Comparison of ENCODE assay signal across 26 mouse cellular contexts in genomic region chr12:54494756-54495375, GRCm38 (mm10).
DNase-seq lines count a peak whose midpoint lies in the region; ATAC-seq lines count a peak whose summit lies in the region.
"Had no signal": no experiment of that assay in that cellular context is flagged by ENCODE, and none has a peak within 500 bp of the region (broad histone marks: within the 10 kb centered on the region; RNA-seq: fewer than 3 reads in every experiment).

No protein-coding gene starts in this region.

- WGBS in stomach, embryonic 14.5 days, result 40% methylated on average over 7 of the region's 7 CpGs
- 73% methylated on average over 7 of the region's 7 CpGs for WGBS in liver, embryonic 11.5 days

- 0 out of 2 replicates have a peak, but pooled peaks cover 7% of the 10 kb centered on the region for H3K4me1 ChIP-seq in stomach, embryonic 14.5 days (ENCODE audit: control insufficient read depth, insufficient read depth, low read length)
- no peaks in the 10 kb centered on the region for H3K4me1 ChIP-seq in liver, embryonic 11.5 days (replicated peaks; ENCODE audit: control insufficient read depth, insufficient read depth, low read length)
- H3K4me1 ChIP-seq: forebrain, embryonic 15.5 days; liver, embryonic 13.5 days; midbrain, embryonic 10.5 days; neural tube, embryonic 12.5 days had no signal

- DNase-seq in lung, adult 18-20 months, result peak; percentile 61 to 66
- DNase-seq in lung, postnatal 14 days, result peak; percentile 50
- DNase-seq in left cerebral cortex, postnatal 14 days (ENCODE audit: low spot score in 2 of 2), result no peak
- DNase-seq in liver, embryonic 11.5 days (ENCODE audit: low spot score), result no peak
- DNase-seq in gastrocnemius, adult 8-10 months (ENCODE audit: low spot score in 2 of 2), result no peak
- no peak for DNase-seq in spleen, postnatal 14 days (ENCODE audit: low spot score in 2 of 2)
- DNase-seq: cerebellum, adult 11 months; cerebellum, postnatal 10 days; gastrocnemius, postnatal 10 days; heart, adult 18-20 months; heart, postnatal 14 days; kidney, postnatal 25 days; layer of hippocampus, postnatal 36 days; liver, embryonic 13.5 days; retina, postnatal 1 day; thymus, postnatal 25 days had no signal

- no peak overlapping the region for H3K4me2 ChIP-seq in stomach, embryonic 14.5 days (replicated peaks; ENCODE audit: low read depth, low read length)
- H3K4me2 ChIP-seq in liver, embryonic 11.5 days, result no peak overlapping the region
- H3K4me2 ChIP-seq: forebrain, embryonic 15.5 days; heart, embryonic 13.5 days; hindbrain, embryonic 12.5 days; limb, embryonic 13.5 days; liver, embryonic 13.5 days; neural tube, embryonic 12.5 days had no signal

- no peaks in the 10 kb centered on the region for H3K9me3 ChIP-seq in stomach, embryonic 14.5 days (ENCODE audit: control insufficient read depth, low read depth, low read length)
- no peaks in the 10 kb centered on the region for H3K9me3 ChIP-seq in liver, embryonic 11.5 days (ENCODE audit: control insufficient read depth, low read length)
- H3K9me3 ChIP-seq: embryonic facial prominence, embryonic 10.5 days; forebrain, embryonic 15.5 days; heart, embryonic 13.5 days; hindbrain, embryonic 12.5 days; limb, embryonic 13.5 days; liver, embryonic 13.5 days; midbrain, embryonic 10.5 days; neural tube, embryonic 12.5 days had no signal

- H3K4me3 ChIP-seq in stomach, embryonic 14.5 days (ENCODE audit: low read depth, low read length), result no peak overlapping the region
- H3K4me3 ChIP-seq in liver, embryonic 11.5 days (ENCODE audit: low read depth, low read length), result no peak overlapping the region
- H3K4me3 ChIP-seq: embryonic facial prominence, embryonic 10.5 days; forebrain, embryonic 15.5 days; heart, embryonic 13.5 days; hindbrain, embryonic 12.5 days; limb, embryonic 13.5 days; liver, embryonic 13.5 days; midbrain, embryonic 10.5 days; neural tube, embryonic 12.5 days had no signal

- H3K9ac ChIP-seq in stomach, embryonic 14.5 days (replicated peaks; ENCODE audit: low read depth, low read length), result no peak overlapping the region
- H3K9ac ChIP-seq in liver, embryonic 11.5 days (ENCODE audit: low read depth, low read length), result no peak overlapping the region
- H3K9ac ChIP-seq: forebrain, embryonic 15.5 days; heart, embryonic 13.5 days; hindbrain, embryonic 12.5 days; limb, embryonic 13.5 days; liver, embryonic 13.5 days; neural tube, embryonic 12.5 days had no signal

- H3K36me3 ChIP-seq in stomach, embryonic 14.5 days (ENCODE audit: control insufficient read depth, insufficient read depth, low read length), result no peaks in the 10 kb centered on the region
- H3K36me3 ChIP-seq in liver, embryonic 11.5 days (ENCODE audit: control insufficient read depth, insufficient read depth, low read length), result no peaks in the 10 kb centered on the region
- H3K36me3 ChIP-seq: embryonic facial prominence, embryonic 10.5 days; forebrain, embryonic 15.5 days; heart, embryonic 13.5 days; hindbrain, embryonic 12.5 days; limb, embryonic 13.5 days; liver, embryonic 13.5 days; midbrain, embryonic 10.5 days; neural tube, embryonic 12.5 days had no signal

- ATAC-seq in granulocyte monocyte progenitor cell, adult 5-6 weeks (replicated peaks; ENCODE audit: poor library complexity, severe bottlenecking), result peak; percentile 26; the same call in 1 of the 2 replicates
- peak; percentile 64; the same call in 1 of the 2 replicates for ATAC-seq in stomach, embryonic 14.5 days (ENCODE audit: insufficient number of reproducible peaks, insufficient read depth, low FRiP score, low read depth)
- ATAC-seq in liver, embryonic 11.5 days (replicated peaks; ENCODE audit: low FRiP score), result no peak
- ATAC-seq: forebrain, embryonic 15.5 days had no signal

- peak overlapping the region; percentile 80; the same call in 1 of the 2 replicates for H3K27ac ChIP-seq in stomach, embryonic 14.5 days (ENCODE audit: low read length)
- H3K27ac ChIP-seq in liver, embryonic 11.5 days (ENCODE audit: low read depth, low read length), result no peak overlapping the region
- H3K27ac ChIP-seq: embryonic facial prominence, embryonic 10.5 days; forebrain, embryonic 15.5 days; heart, embryonic 13.5 days; hindbrain, embryonic 12.5 days; limb, embryonic 13.5 days; liver, embryonic 13.5 days; macrophage; midbrain, embryonic 10.5 days; neural tube, embryonic 12.5 days had no signal

- H3K27me3 ChIP-seq in stomach, embryonic 14.5 days (ENCODE audit: control insufficient read depth, insufficient read depth, low read length), result no peaks in the 10 kb centered on the region
- no peaks in the 10 kb centered on the region for H3K27me3 ChIP-seq in liver, embryonic 11.5 days (replicated peaks; ENCODE audit: control insufficient read depth, insufficient read depth, low read length)
- H3K27me3 ChIP-seq: forebrain, embryonic 15.5 days; liver, embryonic 13.5 days; neural tube, embryonic 12.5 days had no signal

- intact Hi-C loops in left cerebral cortex, postnatal 14 days (cut with DNase I), result no loop called here

Comparison
In these comparisons a context has a peak if more than half of its experiments do, and no peak if none do; other contexts are left out.
1. DNase-seq: peak in lung, adult 18-20 months (2 of 2) and lung, postnatal 14 days (single experiment); none in left cerebral cortex, postnatal 14 days (0 of 2), liver, embryonic 11.5 days (single experiment), gastrocnemius, adult 8-10 months (0 of 2) and spleen, postnatal 14 days (0 of 2).